Mouse (Mus musculus) erythroblast, embryonic 14.5 days (primary cell): Measurements from ENCODE around the gene Agt. TPM values are rescaled to one million over a fixed set of nuclear protein-coding genes. Genes with fewer than 3 reads are reported as not detected.

Experiments
- H3K27me3 ChIP-seq: 2 replicates; pipeline ENCODE4 v1.6.1; 2012; ENCODE audit warnings: inconsistent platforms; ENCODE audit not compliant: control insufficient read depth
- H3K36me3 ChIP-seq: 2 replicates; pipeline ENCODE4 v1.6.1; 2012; ENCODE audit warnings: mild to moderate bottlenecking, inconsistent platforms; ENCODE audit not compliant: control insufficient read depth
- H3K4me1 ChIP-seq: 2 replicates; pipeline ENCODE4 v1.6.1; 2012; ENCODE audit warnings: inconsistent platforms; ENCODE audit not compliant: control insufficient read depth
- H3K4me3 ChIP-seq: replicated peaks from 2 replicates; pipeline ENCODE3; 2012; ENCODE audit warnings: moderate library complexity, mild to moderate bottlenecking, inconsistent platforms
- H3K9me3 ChIP-seq: 2 replicates; pipeline ENCODE4 v1.6.1; 2012; ENCODE audit warnings: low read length, inconsistent platforms, mixed read lengths; ENCODE audit not compliant: control insufficient read depth
- GATA1 ChIP-seq: IDR thresholded peaks from 2 replicates; pipeline ENCODE4 v1.6.1; 2012; ENCODE audit warnings: low read length, inconsistent platforms, mixed read lengths
- TAL1 ChIP-seq: IDR thresholded peaks from 3 replicates; pipeline ENCODE4 v1.6.1; 2012; ENCODE audit warnings: low read length, inconsistent platforms, mixed read lengths
- polyA plus RNA-seq: library from polyadenylated mRNA; stranded (reverse); fragments of >175 nt; gene quantifications from 2 replicates; pipeline ENCODE4 v1.2.3, GENCODE M21; 2012

Agt gene
- polyA plus RNA-seq, 1 experiment: 0.05 TPM

GRCm38 (mm10) chr8:124542001-124542400 is 27.5 kb downstream of the Agt start:
- TF ChIP-seq TAL1 (no peak), GATA1 (no peak)
- no peaks in the 10 kb centered on the region for H3K27me3 ChIP-seq
- no peaks in the 10 kb centered on the region for H3K9me3 ChIP-seq

GRCm38 (mm10) chr8:124540906-124541305 is 28.6 kb downstream of the Agt start:
- H3K4me3 ChIP-seq: no peak overlapping the region
- no peaks in the 10 kb centered on the region for H3K9me3 ChIP-seq
- TF ChIP-seq TAL1 (no peak), GATA1 (no peak)
- no peaks in the 10 kb centered on the region for H3K27me3 ChIP-seq
- H3K36me3 ChIP-seq: peaks cover 89% of the 10 kb centered on the region
- H3K4me1 ChIP-seq: no peaks in the 10 kb centered on the region

More at GRCm38 (mm10) chr8:124542001-124542400, 27.5 kb downstream of the Agt start:
- peaks cover 93% of the 10 kb centered on the region for H3K36me3 ChIP-seq
- H3K4me1 ChIP-seq: no peaks in the 10 kb centered on the region
- no peak overlapping the region for H3K4me3 ChIP-seq

GRCm38 (mm10) chr8:124535451-124535850 is 34.1 kb downstream of the Agt start:
- no peaks in the 10 kb centered on the region for H3K27me3 ChIP-seq
- TF ChIP-seq GATA1: no peak
- no peak for TF ChIP-seq TAL1
- H3K36me3 ChIP-seq: peaks cover 87% of the 10 kb centered on the region
- H3K9me3 ChIP-seq: no peaks in the 10 kb centered on the region
- no peaks in the 10 kb centered on the region for H3K4me1 ChIP-seq
- no peak overlapping the region for H3K4me3 ChIP-seq

GRCm38 (mm10) chr8:124532626-124533025 is 36.9 kb downstream of the Agt start:
- Histone ChIP-seq H3K27me3 (no peaks in the 10 kb centered on the region), H3K4me3 (no peak overlapping the region), H3K9me3 (no peaks in the 10 kb centered on the region), H3K36me3 (peaks cover 83% of the 10 kb centered on the region), H3K4me1 (no peaks in the 10 kb centered on the region)
- TF ChIP-seq TAL1: no peak
- no peak for TF ChIP-seq GATA1

- H3K9me3 ChIP-seq: no peaks in the 10 kb centered on the region
- no peaks in the 10 kb centered on the region for H3K4me1 ChIP-seq
- H3K4me3 ChIP-seq: no peak overlapping the region
- TF ChIP-seq GATA1: no peak
- no peak for TF ChIP-seq TAL1
- H3K27me3 ChIP-seq: no peaks in the 10 kb centered on the region
- H3K36me3 ChIP-seq: peaks cover 91% of the 10 kb centered on the region
Measured at GRCm38 (mm10) chr8:124530996-124531395, 38.5 kb downstream of the Agt start.

- H3K27me3 ChIP-seq: no peaks in the 10 kb centered on the region
- no peaks in the 10 kb centered on the region for H3K4me1 ChIP-seq
- H3K9me3 ChIP-seq: no peaks in the 10 kb centered on the region
- H3K36me3 ChIP-seq: peaks cover 91% of the 10 kb centered on the region
- TF ChIP-seq GATA1: no peak
- H3K4me3 ChIP-seq: no peak overlapping the region
Measured at GRCm38 (mm10) chr8:124530556-124530955, 39.0 kb downstream of the Agt start.

- TF ChIP-seq TAL1 (no peak), GATA1 (no peak)
- peaks cover 89% of the 10 kb centered on the region for H3K36me3 ChIP-seq
- no peaks in the 10 kb centered on the region for H3K4me1 ChIP-seq
- no peaks in the 10 kb centered on the region for H3K27me3 ChIP-seq
- H3K4me3 ChIP-seq: no peak overlapping the region
- H3K9me3 ChIP-seq: no peaks in the 10 kb centered on the region
Measured at GRCm38 (mm10) chr8:124530076-124530475, 39.4 kb downstream of the Agt start.

GRCm38 (mm10) chr8:124526261-124526660 is 43.2 kb downstream of the Agt start:
- peaks cover 20% of the 10 kb centered on the region for H3K4me1 ChIP-seq
- TF ChIP-seq TAL1 (no peak), GATA1 (no peak)
- peaks cover 72% of the 10 kb centered on the region for H3K36me3 ChIP-seq
- no peak overlapping the region for H3K4me3 ChIP-seq
- no peaks in the 10 kb centered on the region for H3K27me3 ChIP-seq
- no peaks in the 10 kb centered on the region for H3K9me3 ChIP-seq

GRCm38 (mm10) chr8:124521946-124522345 is 47.6 kb downstream of the Agt start:
- Histone ChIP-seq H3K36me3 (peaks cover 34% of the 10 kb centered on the region), H3K4me3 (peak overlapping the region; percentile 100), H3K27me3 (peaks cover 5% of the 10 kb centered on the region), H3K9me3 (no peaks in the 10 kb centered on the region), H3K4me1 (peaks cover 29% of the 10 kb centered on the region)
- TF ChIP-seq TAL1 (no peak), GATA1 (no peak)

- Histone ChIP-seq H3K9me3 (no peaks in the 10 kb centered on the region), H3K36me3 (peaks cover 20% of the 10 kb centered on the region), H3K27me3 (peaks cover 8% of the 10 kb centered on the region), H3K4me1 (peaks cover 29% of the 10 kb centered on the region), H3K4me3 (peak within 1 kb of the TSS; percentile 100)
- TF ChIP-seq TAL1 (no peak), GATA1 (no peak)
Measured at GRCm38 (mm10) chr8:124520249-124521080, 49.0 kb downstream of the Agt start, which contains the start of gene Cog2. Cog2 (plus strand) TSS chr8:124520767.
